Mouse (Mus musculus): ENCODE data around the gene Rtn4r. TPM values are rescaled to one million over a fixed set of nuclear protein-coding genes. Genes with fewer than 3 reads are reported as not detected.

The Rtn4r gene
- polyA plus RNA-seq, 1 experiment from 2014 or later: 3.6 TPM

DNA sequence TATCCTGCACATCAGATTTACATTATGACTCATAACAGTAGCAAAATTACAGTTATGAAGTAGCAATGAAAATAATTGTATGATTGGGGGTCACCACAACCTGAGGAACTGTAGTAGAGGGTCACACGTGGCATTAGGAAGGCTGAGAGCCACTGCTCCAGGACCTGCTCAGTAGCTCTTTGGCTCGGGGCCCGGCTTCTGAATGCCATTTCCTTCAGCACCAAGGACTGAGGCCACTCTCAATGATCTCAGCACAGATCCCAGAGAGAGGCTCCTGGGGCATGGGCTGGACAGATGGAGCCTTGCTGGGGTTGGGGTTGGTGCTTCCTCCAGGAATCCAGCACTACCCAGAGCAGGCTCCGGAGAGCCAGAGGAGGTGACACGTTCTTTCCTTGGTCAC is 40.3 kb upstream of the Rtn4r start:
- H3K9me3 ChIP-seq (ENCODE audit: control insufficient read depth, low read length): no peaks in the 10 kb centered on the region
- ATAC-seq (ENCODE audit: low FRiP score, low TSS enrichment): no peak
- no peaks in the 10 kb centered on the region for H3K27me3 ChIP-seq (ENCODE audit: control insufficient read depth, insufficient read depth, low read length)
- WGBS: 92% methylated on average over 5 of the region's 5 CpGs
- peaks cover 12% of the 10 kb centered on the region; the same call in 1 of the 2 replicates for H3K4me1 ChIP-seq (ENCODE audit: control insufficient read depth, insufficient read depth, low read length)
- H3K4me2 ChIP-seq (replicated peaks; ENCODE audit: low read depth, low read length): no peak overlapping the region
- H3K4me3 ChIP-seq (ENCODE audit: low read length): no peak overlapping the region
- H3K9ac ChIP-seq (ENCODE audit: low read depth, low read length): no peak overlapping the region
- no peaks in the 10 kb centered on the region for H3K36me3 ChIP-seq (ENCODE audit: control insufficient read depth, insufficient read depth, low read length)
- no peak overlapping the region for H3K27ac ChIP-seq (ENCODE audit: low read depth, low read length)

DNA sequence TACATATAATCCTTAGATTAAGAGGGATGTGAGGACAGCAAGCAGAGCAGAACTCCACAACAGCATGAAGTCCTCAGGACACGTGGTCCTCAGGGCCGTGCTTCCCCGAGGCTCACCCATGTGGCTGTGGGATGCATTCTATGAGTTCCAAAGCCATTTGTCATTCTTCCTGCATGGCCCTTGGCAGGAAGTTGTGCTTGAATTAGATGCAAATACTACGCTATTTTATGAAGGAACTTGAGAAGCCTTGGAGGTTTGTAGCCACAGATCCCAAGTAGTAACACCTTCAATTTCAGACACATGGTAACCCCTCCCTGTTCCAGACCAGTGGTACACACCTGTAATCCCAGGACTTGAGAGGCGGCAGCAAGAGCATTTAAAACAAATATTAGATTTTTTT is 31.1 kb upstream of the Rtn4r start:
- H3K27ac ChIP-seq (ENCODE audit: low read depth, low read length): no peak overlapping the region
- H3K4me1 ChIP-seq (ENCODE audit: control insufficient read depth, insufficient read depth, low read length): peaks cover 5% of the 10 kb centered on the region; the same call in 1 of the 2 replicates
- no peak for ATAC-seq (ENCODE audit: low FRiP score, low TSS enrichment)
- no peaks in the 10 kb centered on the region for H3K27me3 ChIP-seq (ENCODE audit: control insufficient read depth, insufficient read depth, low read length)
- H3K9me3 ChIP-seq (ENCODE audit: control insufficient read depth, low read length): no peaks in the 10 kb centered on the region
- H3K36me3 ChIP-seq (ENCODE audit: control insufficient read depth, insufficient read depth, low read length): no peaks in the 10 kb centered on the region
- 47% methylated on average over 5 of the region's 5 CpGs for WGBS
- H3K9ac ChIP-seq (ENCODE audit: low read depth, low read length): no peak overlapping the region
- H3K4me3 ChIP-seq (ENCODE audit: low read length): no peak overlapping the region
- H3K4me2 ChIP-seq (replicated peaks; ENCODE audit: low read depth, low read length): no peak overlapping the region

GRCm38 (mm10) chr16:18102816-18103215 is 24.6 kb upstream of the Rtn4r start:
- Histone ChIP-seq H3K36me3 (ENCODE audit: control insufficient read depth, insufficient read depth, low read length) (no peaks in the 10 kb centered on the region), H3K9me3 (ENCODE audit: control insufficient read depth, low read length) (no peaks in the 10 kb centered on the region), H3K27ac (ENCODE audit: low read depth, low read length) (no peak overlapping the region), H3K27me3 (ENCODE audit: control insufficient read depth, insufficient read depth, low read length) (no peaks in the 10 kb centered on the region), H3K4me3 (ENCODE audit: low read length) (no peak overlapping the region), H3K9ac (ENCODE audit: low read depth, low read length) (no peak overlapping the region), H3K4me2 (replicated peaks; ENCODE audit: low read depth, low read length) (no peak overlapping the region), H3K4me1 (ENCODE audit: control insufficient read depth, insufficient read depth, low read length) (no peaks in the 10 kb centered on the region)
- 74% methylated on average over 4 of the region's 4 CpGs for WGBS
- no peak for ATAC-seq (ENCODE audit: low FRiP score, low TSS enrichment)

DNA sequence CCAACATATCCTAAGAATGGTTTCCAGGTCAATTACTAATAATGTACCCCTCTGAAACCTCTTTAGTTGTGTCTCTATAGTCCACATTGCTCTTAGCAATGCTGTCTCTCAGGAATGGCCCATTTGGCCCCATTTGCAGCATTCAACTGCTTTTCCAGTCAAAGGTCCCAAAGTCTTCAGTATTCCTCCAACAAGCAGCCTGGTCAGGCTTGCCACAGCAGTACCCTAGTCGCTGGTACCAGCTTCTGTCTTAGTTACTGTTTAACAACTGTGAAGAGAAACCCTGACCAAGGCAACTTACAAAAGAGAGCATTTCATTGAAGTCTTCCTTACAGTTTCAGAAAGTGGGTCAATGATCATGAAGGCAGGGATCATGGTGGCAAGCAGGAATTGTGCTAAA is 24.1 kb upstream of the Rtn4r start:
- Histone ChIP-seq H3K27ac (ENCODE audit: low read depth, low read length) (no peak overlapping the region), H3K9ac (ENCODE audit: low read depth, low read length) (no peak overlapping the region), H3K36me3 (ENCODE audit: control insufficient read depth, insufficient read depth, low read length) (no peaks in the 10 kb centered on the region), H3K27me3 (ENCODE audit: control insufficient read depth, insufficient read depth, low read length) (no peaks in the 10 kb centered on the region), H3K9me3 (ENCODE audit: control insufficient read depth, low read length) (no peaks in the 10 kb centered on the region), H3K4me1 (ENCODE audit: control insufficient read depth, insufficient read depth, low read length) (no peaks in the 10 kb centered on the region), H3K4me3 (ENCODE audit: low read length) (no peak overlapping the region), H3K4me2 (replicated peaks; ENCODE audit: low read depth, low read length) (no peak overlapping the region)
- no peak for ATAC-seq (ENCODE audit: low FRiP score, low TSS enrichment)
- WGBS: 76% methylated on average over 1 of the region's 1 CpGs

DNA sequence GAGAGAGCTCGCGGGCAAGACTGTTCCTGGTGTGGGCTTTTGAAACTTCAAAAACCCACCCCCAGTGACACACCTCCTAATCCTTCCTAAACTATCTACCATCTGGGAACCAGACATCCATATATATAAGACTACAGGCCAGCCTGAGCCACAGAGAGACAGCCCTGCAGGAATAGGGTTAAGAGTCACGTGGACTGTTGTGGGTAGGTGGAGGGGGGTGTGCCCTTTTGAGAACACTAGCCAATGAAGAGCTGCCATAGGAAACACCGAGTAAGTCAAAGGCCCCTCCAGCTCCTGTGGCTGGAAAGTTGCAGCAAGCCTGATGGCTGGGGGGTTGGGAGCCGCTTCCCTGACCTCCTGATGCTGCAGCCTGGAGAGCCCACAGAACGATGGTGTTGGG is 23.6 kb upstream of the Rtn4r start:
- no peak for ATAC-seq (ENCODE audit: low FRiP score, low TSS enrichment)
- Histone ChIP-seq H3K4me3 (ENCODE audit: low read length) (no peak overlapping the region), H3K27me3 (ENCODE audit: control insufficient read depth, insufficient read depth, low read length) (no peaks in the 10 kb centered on the region), H3K36me3 (ENCODE audit: control insufficient read depth, insufficient read depth, low read length) (no peaks in the 10 kb centered on the region), H3K9ac (ENCODE audit: low read depth, low read length) (no peak overlapping the region), H3K4me2 (replicated peaks; ENCODE audit: low read depth, low read length) (no peak overlapping the region), H3K9me3 (ENCODE audit: control insufficient read depth, low read length) (no peaks in the 10 kb centered on the region), H3K4me1 (ENCODE audit: control insufficient read depth, insufficient read depth, low read length) (no peaks in the 10 kb centered on the region), H3K27ac (ENCODE audit: low read depth, low read length) (no peak overlapping the region)
- WGBS: 37% methylated on average over 6 of the region's 6 CpGs

DNA sequence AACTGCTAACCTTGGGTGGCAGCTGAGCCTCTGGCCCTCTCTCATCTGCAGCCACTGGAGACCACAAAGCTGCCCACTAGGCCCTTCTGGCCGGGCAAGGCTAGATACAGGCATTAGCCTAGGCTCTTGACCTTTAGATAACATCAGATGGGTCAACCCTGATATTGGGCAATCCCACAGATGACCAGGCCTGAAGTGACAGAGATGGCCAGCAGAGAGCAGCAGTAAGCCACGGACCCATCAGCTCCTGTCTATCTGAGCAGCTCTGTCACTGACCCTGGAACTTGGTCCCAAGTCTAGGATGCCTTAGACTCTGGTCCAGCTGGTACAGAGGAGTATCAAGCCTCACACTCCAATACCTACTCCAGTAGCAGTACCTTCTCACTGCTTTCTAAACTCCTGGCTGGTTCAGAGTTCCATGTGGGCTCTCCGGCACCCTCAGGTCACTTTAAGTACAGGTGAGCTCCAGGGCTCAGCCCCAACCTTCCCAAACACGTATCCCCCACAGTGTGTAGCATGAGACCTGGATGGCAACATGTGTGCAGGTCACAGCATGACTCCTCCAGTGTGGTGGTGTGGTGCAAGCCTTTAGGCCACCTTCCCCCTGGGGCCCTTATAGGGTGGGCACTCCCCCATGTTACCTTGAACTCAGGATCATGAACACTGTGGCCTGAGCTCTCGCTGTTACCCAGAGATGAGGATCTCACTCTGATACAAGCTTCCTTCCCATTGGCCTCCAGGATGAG is 19.0 kb upstream of the Rtn4r start:
- WGBS: 54% methylated on average over 5 of the region's 5 CpGs
- H3K4me2 ChIP-seq (replicated peaks; ENCODE audit: low read depth, low read length): no peak overlapping the region
- H3K4me3 ChIP-seq (ENCODE audit: low read length): no peak overlapping the region
- no peak overlapping the region for H3K9ac ChIP-seq (ENCODE audit: low read depth, low read length)
- no peaks in the 10 kb centered on the region for H3K4me1 ChIP-seq (ENCODE audit: control insufficient read depth, insufficient read depth, low read length)
- peak; percentile 72 for ATAC-seq (ENCODE audit: low FRiP score, low TSS enrichment)
- no peaks in the 10 kb centered on the region for H3K27me3 ChIP-seq (ENCODE audit: control insufficient read depth, insufficient read depth, low read length)
- H3K36me3 ChIP-seq (ENCODE audit: control insufficient read depth, insufficient read depth, low read length): no peaks in the 10 kb centered on the region
- no peak overlapping the region for H3K27ac ChIP-seq (ENCODE audit: low read depth, low read length)
- peaks cover 14% of the 10 kb centered on the region; the same call in 1 of the 2 replicates for H3K9me3 ChIP-seq (ENCODE audit: control insufficient read depth, low read length)

- ATAC-seq (ENCODE audit: low FRiP score, low TSS enrichment): no peak
- H3K4me1 ChIP-seq (ENCODE audit: control insufficient read depth, insufficient read depth, low read length): no peaks in the 10 kb centered on the region
- no peaks in the 10 kb centered on the region for H3K27me3 ChIP-seq (ENCODE audit: control insufficient read depth, insufficient read depth, low read length)
- H3K9ac ChIP-seq (ENCODE audit: low read depth, low read length): no peak overlapping the region
- WGBS: 85% methylated on average over 7 of the region's 7 CpGs
- H3K9me3 ChIP-seq (ENCODE audit: control insufficient read depth, low read length): peaks cover 14% of the 10 kb centered on the region; the same call in 1 of the 2 replicates
- no peak overlapping the region for H3K4me3 ChIP-seq (ENCODE audit: low read length)
- H3K4me2 ChIP-seq (replicated peaks; ENCODE audit: low read depth, low read length): no peak overlapping the region
- no peaks in the 10 kb centered on the region for H3K36me3 ChIP-seq (ENCODE audit: control insufficient read depth, insufficient read depth, low read length)
- H3K27ac ChIP-seq (ENCODE audit: low read depth, low read length): no peak overlapping the region
Observed at GRCm38 (mm10) chr16:18111042-18111441, 16.4 kb upstream of the Rtn4r start.

- WGBS: 74% methylated on average over 4 of the region's 4 CpGs
Observed at GRCm38 (mm10) chr16:18116467-18116866, 11.0 kb upstream of the Rtn4r start.

GRCm38 (mm10) chr16:18118285-18118684 is 9.2 kb upstream of the Rtn4r start:
- no peak overlapping the region for H3K27ac ChIP-seq (ENCODE audit: low read depth, low read length)
- H3K27me3 ChIP-seq (ENCODE audit: control insufficient read depth, insufficient read depth, low read length): no peaks in the 10 kb centered on the region; the same call in 1 of the 2 replicates
- no peaks in the 10 kb centered on the region for H3K36me3 ChIP-seq (ENCODE audit: control insufficient read depth, insufficient read depth, low read length)
- H3K9ac ChIP-seq (ENCODE audit: low read depth, low read length): no peak overlapping the region
- WGBS: 69% methylated on average over 3 of the region's 3 CpGs
- no peak overlapping the region for H3K4me2 ChIP-seq (replicated peaks; ENCODE audit: low read depth, low read length)
- no peak for ATAC-seq (ENCODE audit: low FRiP score, low TSS enrichment)
- no peaks in the 10 kb centered on the region for H3K9me3 ChIP-seq (ENCODE audit: control insufficient read depth, low read length)
- H3K4me1 ChIP-seq (ENCODE audit: control insufficient read depth, insufficient read depth, low read length): no peaks in the 10 kb centered on the region
- H3K4me3 ChIP-seq (ENCODE audit: low read length): no peak overlapping the region

More at GRCm38 (mm10) chr16:18116467-18116866, 11.0 kb upstream of the Rtn4r start:
- H3K4me1 ChIP-seq (ENCODE audit: control insufficient read depth, insufficient read depth, low read length): no peaks in the 10 kb centered on the region
- no peak overlapping the region for H3K4me3 ChIP-seq (ENCODE audit: low read length)
- no peaks in the 10 kb centered on the region; the same call in 1 of the 2 replicates for H3K9me3 ChIP-seq (ENCODE audit: control insufficient read depth, low read length)
- no peaks in the 10 kb centered on the region for H3K36me3 ChIP-seq (ENCODE audit: control insufficient read depth, insufficient read depth, low read length)
- ATAC-seq (ENCODE audit: low FRiP score, low TSS enrichment): no peak
- H3K27me3 ChIP-seq (ENCODE audit: control insufficient read depth, insufficient read depth, low read length): no peaks in the 10 kb centered on the region; the same call in 1 of the 2 replicates
- H3K4me2 ChIP-seq (replicated peaks; ENCODE audit: low read depth, low read length): no peak overlapping the region
- H3K9ac ChIP-seq (ENCODE audit: low read depth, low read length): no peak overlapping the region
- H3K27ac ChIP-seq (ENCODE audit: low read depth, low read length): no peak overlapping the region
